Mouse (Mus musculus) thymus, adult 18-20 months (tissue): ENCODE results near the gene Hist1h4a.
"Not testable (repeated sequence)": the region's sequence is repeated elsewhere in the genome, so short reads cannot be mapped to it uniquely, and the experiment has no call there.

Experiments
- DNase-seq, 2 experiments: peaks; one replicate each; pipeline ENCODE4 v3.0.0; 2022; ENCODE audit warnings: mixed read lengths in 2 of 2

Gene Hist1h4a

GRCm38 (mm10) chr13:23740910-23741309 lies 20.1 kb downstream of the Hist1h4a start:
- no peak for DNase-seq

DNA sequence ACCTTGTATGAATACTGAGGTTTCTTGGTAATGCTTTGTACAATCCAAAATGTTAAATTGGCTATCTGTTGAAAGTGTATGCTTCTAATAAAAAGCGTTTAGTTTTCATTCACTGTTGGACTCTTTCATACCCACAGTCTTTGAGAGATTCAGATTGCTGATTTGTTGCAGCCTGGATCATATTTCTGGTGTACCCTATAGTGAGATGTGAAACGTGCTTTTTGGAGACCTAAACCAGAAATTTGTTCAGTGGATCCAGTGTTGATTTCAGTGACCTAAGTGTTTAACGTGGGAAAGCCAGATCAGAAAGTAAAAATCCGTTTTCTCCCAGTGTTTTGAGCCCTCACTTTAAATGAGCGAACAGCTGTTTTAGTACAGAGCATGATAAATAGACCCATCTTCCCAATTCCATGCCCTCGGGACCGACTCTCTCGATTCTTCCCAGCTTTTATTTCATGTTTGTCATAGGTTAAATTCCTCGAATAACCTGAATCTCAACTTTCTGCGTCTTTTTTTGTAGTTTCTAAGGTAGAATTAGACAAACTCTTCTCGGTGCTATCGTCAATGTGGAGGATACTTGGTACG lies 20.7 kb downstream of the Hist1h4a start:
- DNase-seq = no peak

GRCm38 (mm10) chr13:23739922-23740252 lies 21.1 kb downstream of the Hist1h4a start:
- DNase-seq = no peak

DNA sequence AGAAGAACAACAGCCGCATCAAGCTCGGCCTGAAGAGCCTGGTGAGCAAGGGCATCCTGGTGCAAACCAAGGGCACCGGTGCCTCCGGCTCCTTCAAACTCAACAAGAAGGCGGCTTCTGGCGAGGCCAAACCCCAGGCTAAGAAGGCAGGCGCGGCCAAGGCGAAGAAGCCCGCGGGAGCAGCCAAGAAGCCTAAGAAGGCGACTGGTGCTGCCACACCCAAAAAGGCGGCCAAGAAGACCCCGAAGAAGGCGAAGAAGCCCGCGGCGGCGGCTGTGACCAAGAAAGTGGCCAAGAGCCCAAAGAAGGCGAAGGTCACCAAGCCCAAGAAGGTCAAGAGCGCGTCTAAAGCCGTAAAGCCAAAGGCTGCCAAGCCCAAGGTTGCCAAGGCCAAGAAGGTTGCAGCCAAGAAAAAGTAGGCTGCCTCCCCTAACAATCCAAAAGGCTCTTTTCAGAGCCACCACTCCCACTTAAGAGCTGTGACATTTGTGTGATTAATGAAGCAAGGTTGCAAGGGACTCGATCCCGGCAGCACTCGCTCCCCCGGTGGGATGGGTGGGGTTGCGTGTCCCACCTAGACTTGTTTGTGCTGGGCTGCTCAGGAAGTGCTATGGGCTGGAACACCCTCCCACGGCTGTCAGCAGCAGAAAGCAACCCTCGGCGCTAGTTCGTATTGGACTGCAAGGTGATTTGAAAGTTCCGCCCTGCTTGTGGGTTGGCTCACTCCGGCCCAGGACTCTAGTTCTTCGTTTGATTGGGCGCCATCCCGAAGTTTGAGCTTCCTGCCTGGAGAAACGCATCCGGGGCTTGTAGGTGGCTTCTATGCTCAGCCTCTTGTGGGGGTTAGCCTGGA lies 21.7 kb downstream of the Hist1h4a start:
- peak; percentile 88 to 96 for DNase-seq

DNA sequence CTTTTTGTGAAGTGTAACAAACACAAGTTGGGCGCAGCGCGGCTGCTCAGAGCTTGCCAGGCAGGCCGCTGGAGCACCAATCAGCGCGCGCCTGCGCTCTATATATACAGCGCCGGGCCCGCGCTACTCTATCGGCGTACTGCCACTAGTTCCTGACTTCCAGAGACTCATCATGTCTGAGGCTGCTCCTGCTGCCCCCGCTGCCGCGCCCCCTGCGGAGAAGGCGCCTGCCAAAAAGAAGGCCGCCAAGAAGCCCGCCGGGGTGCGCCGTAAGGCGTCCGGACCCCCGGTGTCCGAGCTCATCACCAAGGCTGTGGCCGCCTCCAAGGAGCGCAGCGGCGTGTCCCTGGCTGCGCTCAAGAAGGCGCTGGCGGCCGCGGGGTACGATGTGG lies 22.4 kb downstream of the Hist1h4a start, which contains the start of gene Hist1h1c:
Hist1h1c (plus strand) TSS at position 132 of the 392 bp plus-strand sequence.
- DNase-seq = peak; percentile 88 to 94

DNA sequence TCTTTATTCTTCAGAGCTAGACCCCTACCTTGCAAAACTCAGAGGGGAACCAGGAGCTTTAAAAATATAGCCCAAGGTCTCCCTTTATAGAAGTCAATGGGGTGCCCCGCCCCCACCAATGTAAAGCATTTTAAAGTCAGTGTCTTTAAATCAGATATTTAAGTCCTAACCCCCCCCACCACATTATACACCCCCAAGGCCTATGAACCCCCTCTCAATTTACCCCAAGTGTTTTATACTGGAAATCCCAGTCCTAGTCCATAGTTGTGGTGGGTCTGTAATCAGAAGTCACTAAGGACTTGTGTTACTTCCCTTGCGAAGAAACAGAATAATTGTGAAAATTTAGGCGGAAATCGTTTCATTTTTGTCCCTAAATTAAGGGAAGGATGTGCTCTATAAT lies 23.0 kb downstream of the Hist1h4a start:
- DNase-seq = peak in 1 of 2 experiments; percentile 22

DNA sequence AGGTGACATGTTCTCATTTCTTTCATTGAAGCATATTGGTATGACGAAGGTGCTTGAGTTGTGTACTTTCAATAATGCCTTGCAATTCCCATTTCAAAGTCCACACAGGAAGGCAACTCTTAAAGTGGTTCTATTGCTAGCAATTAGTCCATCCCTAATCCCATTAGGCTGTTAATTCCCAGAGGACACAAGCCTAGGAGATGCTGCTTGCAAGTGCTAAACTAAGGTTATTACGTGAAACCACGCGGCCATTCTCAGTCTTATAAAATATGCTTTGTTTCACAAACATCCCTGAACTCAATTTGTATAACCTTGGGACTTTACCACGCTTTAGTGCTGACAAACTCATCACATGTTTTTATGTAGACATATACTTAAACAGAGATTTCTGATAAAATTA lies 23.9 kb downstream of the Hist1h4a start:
- DNase-seq = no peak

DNA sequence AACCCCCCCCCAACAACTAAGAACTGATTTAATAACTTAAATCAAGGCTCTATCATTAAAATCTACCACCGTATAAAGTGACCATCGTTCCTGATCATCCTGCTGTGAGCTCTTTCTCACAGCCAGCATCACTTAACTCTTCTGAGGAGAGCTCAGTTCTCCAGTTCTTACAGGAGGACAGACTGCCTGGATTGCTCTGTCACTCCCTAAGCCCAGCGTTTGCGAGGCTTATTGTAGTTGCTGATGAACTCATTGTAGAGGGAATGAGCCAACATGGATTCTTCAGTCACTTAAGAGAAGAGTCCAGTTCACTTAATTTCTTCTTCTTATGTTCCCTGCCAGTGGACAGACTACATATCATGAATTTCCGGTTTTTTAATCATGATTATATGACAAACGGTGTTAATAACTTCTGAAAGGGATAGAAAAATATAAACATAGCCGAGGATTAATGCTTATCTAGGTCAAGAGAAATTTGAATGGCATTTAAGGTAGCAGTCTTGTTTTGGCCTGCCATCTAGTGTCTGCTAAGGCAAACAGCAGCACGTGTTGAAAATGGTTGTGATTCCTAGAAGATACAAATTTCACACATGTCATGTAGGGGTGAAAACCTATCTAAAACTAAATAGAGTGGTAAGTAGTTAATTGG lies 28.8 kb downstream of the Hist1h4a start:
- no peak for DNase-seq

DNA sequence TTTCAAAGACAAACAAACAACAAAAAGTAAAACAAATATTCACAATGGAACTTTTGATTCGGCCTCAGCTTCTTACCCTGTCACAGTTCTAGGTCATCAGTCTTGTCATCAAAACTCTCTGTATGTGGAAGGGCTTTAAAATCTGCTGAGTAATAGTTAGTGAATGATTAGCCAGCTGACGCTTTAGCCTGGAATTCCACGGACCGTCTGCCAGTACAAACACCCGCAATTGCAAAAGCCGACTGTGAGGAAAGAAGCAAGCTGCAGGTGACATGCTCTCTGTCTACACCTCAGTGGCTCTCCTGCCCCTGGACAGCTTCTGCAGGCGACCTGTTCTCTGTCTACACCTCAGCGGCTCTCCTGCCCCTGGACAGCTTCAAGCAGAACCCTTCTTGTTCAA lies 30.6 kb downstream of the Hist1h4a start:
- DNase-seq = no peak

DNA sequence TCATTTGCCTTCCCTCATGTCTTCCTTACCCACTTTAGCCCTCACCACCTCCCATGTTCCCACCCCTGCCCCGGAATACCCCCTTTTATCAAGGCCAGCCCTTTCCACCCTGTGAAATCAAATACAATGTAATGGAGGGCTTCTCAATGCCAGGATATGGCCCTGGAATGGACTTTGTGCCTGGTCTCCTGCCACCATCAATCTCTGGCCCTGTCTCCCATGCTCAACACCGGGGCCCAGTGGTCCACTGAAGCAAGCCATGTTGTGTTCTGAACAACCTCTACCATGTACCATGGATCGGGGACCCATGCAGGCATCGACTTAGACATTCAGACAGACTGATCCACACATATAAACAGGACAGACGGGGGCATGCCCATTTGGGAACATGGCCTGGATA lies 31.3 kb downstream of the Hist1h4a start:
- no peak for DNase-seq

DNA sequence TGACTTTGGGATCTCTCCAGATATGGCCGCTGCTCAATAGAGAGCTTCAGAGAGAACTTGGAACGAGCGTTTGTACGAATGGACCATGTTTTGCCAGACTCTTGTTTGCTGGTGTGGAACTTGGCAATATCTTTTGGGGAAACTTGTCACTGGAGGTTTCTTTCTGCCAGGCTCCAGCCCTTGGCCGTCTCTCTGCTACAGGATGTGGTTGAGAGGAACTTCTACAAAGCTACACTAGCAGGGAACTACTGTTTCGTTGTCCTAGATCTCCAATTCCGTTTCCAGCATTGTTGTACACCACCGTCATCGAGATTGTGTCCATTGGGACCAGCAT lies 31.9 kb downstream of the Hist1h4a start:
- peak in 1 of 2 experiments; percentile 33 for DNase-seq

- DNase-seq = no peak
These were observed 32.4 kb downstream of the Hist1h4a start for GRCm38 (mm10) chr13:23728472-23729191.

DNA sequence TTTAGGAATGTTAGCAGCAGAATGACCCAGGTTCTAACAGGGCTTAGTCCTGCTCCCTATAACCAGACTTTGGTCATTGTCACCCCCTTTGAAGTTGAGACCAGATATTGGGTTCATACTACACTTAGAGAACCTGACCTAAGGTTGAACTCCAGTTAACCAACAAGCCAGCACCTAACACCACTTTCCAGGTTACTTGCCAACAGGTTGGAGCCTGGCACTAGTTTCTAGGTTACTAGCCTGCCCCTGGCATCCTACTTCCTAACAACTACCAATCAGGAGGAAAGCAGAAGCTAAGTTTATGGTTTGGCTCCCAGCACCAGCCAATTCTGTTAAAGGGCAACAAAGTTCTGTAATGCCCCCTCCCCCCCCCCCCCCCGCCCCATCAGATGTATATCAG lies 35.8 kb downstream of the Hist1h4a start:
- no peak for DNase-seq

GRCm38 (mm10) chr13:23724239-23724638 lies 36.8 kb downstream of the Hist1h4a start:
- DNase-seq = no peak

DNA sequence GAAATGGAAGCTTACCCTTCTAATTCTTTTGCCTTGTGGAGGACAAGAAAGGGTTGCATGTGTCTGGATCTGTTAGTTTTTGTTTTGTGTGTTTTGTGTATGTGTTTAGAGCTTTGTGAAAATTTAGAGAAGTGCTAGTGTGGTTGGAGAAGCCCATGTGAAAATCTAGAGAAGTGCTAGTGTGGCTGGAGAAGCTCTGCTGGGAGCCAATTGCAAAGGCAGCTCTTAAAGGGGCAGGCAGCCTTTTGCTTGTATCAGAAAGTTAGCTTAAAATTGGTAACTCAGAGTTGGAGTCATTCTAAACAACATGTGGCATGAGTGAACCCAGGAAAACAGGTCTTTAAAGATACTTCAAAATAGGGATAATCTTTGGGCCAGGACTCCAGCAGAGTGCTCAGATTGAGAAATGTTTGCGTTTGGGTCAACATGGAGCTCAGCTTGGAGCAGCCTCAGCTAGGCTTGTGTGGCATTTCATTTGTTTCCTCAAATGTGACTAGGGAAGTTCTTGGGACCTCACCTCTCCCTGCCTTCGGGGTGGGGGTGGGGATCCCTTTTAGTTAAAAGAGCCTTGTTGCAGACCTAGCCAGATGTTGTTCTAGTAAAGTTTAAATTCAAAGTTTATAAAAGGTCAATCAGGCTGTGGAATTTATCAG lies 43.3 kb downstream of the Hist1h4a start:
- DNase-seq = not testable (repeated sequence)

DNA sequence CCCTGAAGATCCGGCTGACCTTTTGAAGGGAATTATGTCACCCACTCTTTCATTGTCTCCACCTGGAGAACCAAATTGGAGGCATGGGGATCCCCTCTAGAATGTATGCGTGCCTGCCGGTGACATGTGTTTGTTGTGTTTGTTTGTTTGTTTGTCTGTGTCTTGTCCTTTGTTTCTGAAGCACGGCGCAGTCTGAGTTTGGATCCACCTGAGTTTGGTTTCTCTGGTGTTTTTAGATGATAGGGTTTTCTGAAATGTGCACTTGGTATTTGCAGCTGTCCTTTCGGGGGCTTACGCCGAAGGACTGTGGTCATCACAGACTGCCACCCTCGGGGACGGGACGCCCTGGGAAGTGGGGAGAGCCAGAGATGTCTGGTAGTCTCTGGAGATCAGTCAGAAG lies 43.9 kb downstream of the Hist1h4a start:
- DNase-seq = no peak

GRCm38 (mm10) chr13:23716261-23717042 lies 44.6 kb downstream of the Hist1h4a start:
- no peak for DNase-seq
